Mouse (Mus musculus) limb, embryonic 12.5 days (tissue): ENCODE measurements at regions not wholly inside any gene's neighbourhood (a gene's known extent, or its start where the extent isn't known, plus 50 kb on each side); places are given as distances from the start of the nearest gene placed in this dataset.

ENCODE experiments used
- ATAC-seq: fragments of 200-750 bp; cut with Nextera tagmentation; 2 replicates; pipeline ENCODE4 v1.8.0; 2017; ENCODE audit warnings: low read depth, moderate TSS enrichment; ENCODE audit not compliant: insufficient number of reproducible peaks, insufficient read depth, low FRiP score, low TSS enrichment
- H3K27ac ChIP-seq: fragments of 300-500 bp; sonication (generic); 2 replicates; pipeline ENCODE4 v1.5.1; 2016; ENCODE audit warnings: mild to moderate bottlenecking, moderate library complexity
- H3K27me3 ChIP-seq: fragments of 300-500 bp; sonication (generic); 2 replicates; pipeline ENCODE4 v1.6.1; 2016; ENCODE audit warnings: mild to moderate bottlenecking, moderate library complexity
- H3K36me3 ChIP-seq: fragments of 300-500 bp; sonication (generic); 2 replicates; pipeline ENCODE4 v1.6.1; 2016; ENCODE audit warnings: mild to moderate bottlenecking, moderate library complexity
- H3K4me1 ChIP-seq: fragments of 300-500 bp; sonication (generic); replicated peaks from 2 replicates; pipeline ENCODE4 v1.6.1; 2016
- H3K4me2 ChIP-seq: fragments of 300-500 bp; sonication (generic); 2 replicates; pipeline ENCODE4 v1.6.1; 2016; ENCODE audit warnings: mild to moderate bottlenecking, moderate library complexity
- H3K4me3 ChIP-seq: fragments of 300-500 bp; sonication (generic); replicated peaks from 2 replicates; pipeline ENCODE4 v1.5.1; 2016; ENCODE audit warnings: mild to moderate bottlenecking
- H3K9ac ChIP-seq: fragments of 300-500 bp; sonication (generic); replicated peaks from 2 replicates; pipeline ENCODE4 v1.6.1; 2016; ENCODE audit warnings: mild to moderate bottlenecking, moderate library complexity
- H3K9me3 ChIP-seq: fragments of 300-500 bp; sonication (generic); 2 replicates; pipeline ENCODE4 v1.6.1; 2016; ENCODE audit warnings: mild to moderate bottlenecking, moderate library complexity
- WGBS: fragments of 180-500 bp; shearing (Covaris S2); methylation state at CpG from one replicate; pipeline ENCODE4 v1.1.7; 2016; 5-methylcytosine and 5-hydroxymethylcytosine counted together

DNA sequence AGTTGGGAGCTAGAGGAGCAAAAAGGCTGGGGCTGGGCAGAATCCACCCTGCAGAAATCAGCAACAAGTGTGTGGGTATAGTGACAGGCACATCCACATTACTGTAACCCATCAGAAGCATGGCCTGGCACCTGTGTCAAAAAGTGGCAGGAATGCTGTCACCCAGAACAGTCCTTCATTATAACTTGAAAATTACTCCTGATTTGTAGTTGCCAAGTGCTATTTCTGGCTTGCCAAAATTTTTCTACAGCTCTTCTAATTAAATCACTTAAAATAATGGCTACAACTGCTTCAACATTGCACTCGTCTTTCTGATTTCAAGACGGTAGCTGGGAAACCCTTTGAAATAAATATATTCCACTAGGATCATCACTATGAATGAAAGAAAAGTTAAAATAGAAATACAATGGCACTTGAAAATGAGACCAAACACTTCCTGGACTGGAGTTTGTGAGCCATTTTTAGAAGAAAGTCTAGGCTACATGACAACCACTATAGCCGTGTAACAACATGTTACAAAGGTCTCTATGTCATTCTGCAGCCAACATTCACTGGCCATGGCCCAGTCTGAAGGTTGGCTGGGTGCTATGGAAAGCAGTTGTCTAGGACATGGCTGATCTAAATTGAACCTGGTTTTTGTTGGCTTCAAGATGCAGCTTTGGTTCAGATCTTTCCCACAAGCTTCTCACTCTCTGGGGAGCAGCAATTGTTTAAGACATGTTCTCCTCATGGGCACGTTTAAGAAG, 190.6 kb upstream of the Tapt1 start:
- no peaks in the 10 kb centered on the region for H3K36me3 ChIP-seq
- 86% methylated on average over 4 of the region's 4 CpGs for WGBS
- H3K27me3 ChIP-seq: no peaks in the 10 kb centered on the region
- H3K4me3 ChIP-seq: no peak overlapping the region
- no peaks in the 10 kb centered on the region for H3K9me3 ChIP-seq
- ATAC-seq: no peak
- H3K4me2 ChIP-seq: no peak overlapping the region
- no peak overlapping the region for H3K9ac ChIP-seq
- no peaks in the 10 kb centered on the region for H3K4me1 ChIP-seq
- no peak overlapping the region for H3K27ac ChIP-seq

DNA sequence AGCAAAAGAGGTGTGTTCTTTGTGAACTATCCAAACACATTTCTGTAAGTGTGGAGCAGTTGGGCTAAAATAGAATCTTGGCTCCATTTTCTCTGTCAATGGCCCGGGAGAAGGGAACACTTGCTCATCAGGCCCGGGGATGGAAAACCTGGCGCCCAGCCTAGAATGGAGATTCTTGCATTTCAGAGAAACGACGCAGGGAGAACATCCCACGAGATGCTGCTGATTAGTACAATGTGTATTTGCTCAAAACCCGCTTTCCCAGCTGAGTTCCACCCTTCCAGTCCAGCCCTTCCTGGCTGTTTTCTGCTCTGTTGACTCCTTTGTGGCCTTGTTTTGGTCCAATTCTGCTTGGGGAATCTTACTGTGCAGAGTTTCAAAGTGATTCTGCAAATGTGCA, 188.0 kb upstream of the Tapt1 start:
- WGBS: 71% methylated on average over 7 of the region's 7 CpGs
- no peak overlapping the region for H3K27ac ChIP-seq
- no peaks in the 10 kb centered on the region for H3K4me1 ChIP-seq
- no peaks in the 10 kb centered on the region for H3K36me3 ChIP-seq
- H3K9ac ChIP-seq: no peak overlapping the region
- H3K9me3 ChIP-seq: no peaks in the 10 kb centered on the region
- H3K4me3 ChIP-seq: no peak overlapping the region
- ATAC-seq: no peak
- no peak overlapping the region for H3K4me2 ChIP-seq
- H3K27me3 ChIP-seq: no peaks in the 10 kb centered on the region

DNA sequence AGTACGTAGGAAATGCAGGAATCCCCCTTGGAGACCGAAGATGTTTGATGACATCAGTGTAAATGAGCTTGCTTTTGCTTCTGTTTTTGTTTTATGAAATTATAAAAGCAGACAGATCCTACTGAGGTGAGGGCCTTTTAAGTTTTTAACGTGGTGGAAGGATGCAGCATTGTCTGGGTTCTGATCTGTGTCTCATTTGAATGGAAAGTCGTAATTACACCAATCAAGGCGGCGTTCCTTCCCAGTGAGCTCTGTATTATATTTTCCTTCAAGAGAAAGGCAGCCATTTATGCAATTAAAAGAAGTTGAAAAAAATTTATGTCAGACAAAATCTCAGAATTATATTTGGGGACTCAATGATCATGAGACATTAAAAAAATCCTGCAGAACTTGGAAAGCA, 176.9 kb upstream of the Tapt1 start:
- H3K9me3 ChIP-seq: no peaks in the 10 kb centered on the region
- H3K27ac ChIP-seq: no peak overlapping the region
- H3K4me3 ChIP-seq: no peak overlapping the region
- no peaks in the 10 kb centered on the region for H3K36me3 ChIP-seq
- no peak overlapping the region for H3K9ac ChIP-seq
- 72% methylated on average over 6 of the region's 6 CpGs for WGBS
- H3K4me1 ChIP-seq: no peaks in the 10 kb centered on the region; the same call in 1 of the 2 replicates
- no peak for ATAC-seq
- no peaks in the 10 kb centered on the region for H3K27me3 ChIP-seq
- no peak overlapping the region for H3K4me2 ChIP-seq

DNA sequence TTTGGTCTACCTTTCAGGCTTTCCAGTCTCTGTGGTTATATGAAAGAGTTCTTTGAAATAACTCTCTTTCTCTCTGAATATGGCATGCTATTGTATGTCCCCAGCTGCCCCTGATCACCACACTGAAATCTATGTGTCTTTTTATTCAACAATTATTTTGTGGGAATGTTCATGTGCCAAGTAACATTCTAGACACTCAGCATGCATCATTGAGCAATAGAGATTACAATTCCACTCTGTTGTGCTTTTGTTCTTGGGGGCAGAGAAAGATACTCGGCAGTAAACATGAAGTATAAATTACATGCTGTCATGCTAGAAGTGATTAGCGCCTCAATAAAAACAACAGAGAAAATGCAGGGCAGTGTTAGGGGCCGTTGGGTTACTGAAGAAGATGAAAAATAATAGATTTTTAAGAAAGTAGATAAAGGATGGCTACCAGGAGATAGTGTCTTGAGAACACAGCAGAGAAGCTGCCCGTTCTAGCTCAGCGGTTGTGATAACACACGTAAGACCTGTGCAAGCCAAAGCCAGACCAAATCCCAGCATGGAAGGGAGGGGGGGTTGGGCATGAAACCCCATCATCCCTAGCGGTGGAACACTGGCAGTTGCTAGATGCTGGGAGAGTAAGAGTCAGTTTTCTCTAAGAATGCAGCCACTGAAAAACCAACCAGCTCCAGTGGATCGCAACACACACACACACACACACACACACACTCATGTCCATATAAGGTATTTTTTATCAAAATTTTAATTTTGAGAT, 174.3 kb upstream of the Tapt1 start:
- H3K27ac ChIP-seq: no peak overlapping the region
- no peak overlapping the region for H3K4me2 ChIP-seq
- H3K9me3 ChIP-seq: 0 out of 2 replicates have a peak, but pooled peaks cover 3% of the 10 kb centered on the region
- no peaks in the 10 kb centered on the region for H3K36me3 ChIP-seq
- H3K4me1 ChIP-seq: no peaks in the 10 kb centered on the region; the same call in 1 of the 2 replicates
- 79% methylated on average over 8 of the region's 8 CpGs for WGBS
- no peak for ATAC-seq
- H3K27me3 ChIP-seq: no peaks in the 10 kb centered on the region
- no peak overlapping the region for H3K9ac ChIP-seq
- H3K4me3 ChIP-seq: no peak overlapping the region

DNA sequence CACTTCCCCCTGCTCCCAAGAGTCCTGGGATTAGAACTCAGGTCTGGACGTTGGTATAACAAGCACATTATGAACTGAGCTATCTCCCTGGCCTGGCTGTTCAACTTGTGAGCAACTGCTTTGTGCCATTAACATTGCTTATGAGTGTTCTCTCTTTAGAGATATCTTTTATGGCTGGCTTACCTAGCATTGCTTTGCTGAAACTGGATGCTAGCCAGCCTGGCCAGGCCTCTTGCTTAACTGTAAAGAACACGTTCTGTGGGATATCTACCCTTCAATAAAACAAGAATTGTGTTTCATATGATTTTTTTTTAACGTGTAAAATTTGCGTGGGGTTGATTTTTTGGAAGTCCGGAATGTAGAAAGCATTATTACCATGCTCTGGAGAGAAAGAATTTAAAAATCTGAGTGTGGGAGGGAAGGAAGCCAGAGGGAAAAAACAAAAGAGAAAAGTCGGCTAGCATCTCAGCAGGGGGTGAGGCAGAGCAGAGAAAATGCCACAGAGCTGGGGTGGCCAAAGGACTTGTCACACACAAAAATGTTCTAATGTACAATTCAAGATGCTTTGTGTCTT, 160.9 kb upstream of the Tapt1 start:
- no peak overlapping the region for H3K27ac ChIP-seq
- no peak overlapping the region for H3K4me2 ChIP-seq
- WGBS: 47% methylated on average over 6 of the region's 6 CpGs
- H3K9me3 ChIP-seq: 0 out of 2 replicates have a peak, but pooled peaks cover under 1% of the 10 kb centered on the region
- no peaks in the 10 kb centered on the region for H3K36me3 ChIP-seq
- H3K9ac ChIP-seq: no peak overlapping the region
- no peaks in the 10 kb centered on the region for H3K27me3 ChIP-seq
- no peak for ATAC-seq
- H3K4me1 ChIP-seq: peaks cover 18% of the 10 kb centered on the region
- no peak overlapping the region for H3K4me3 ChIP-seq

DNA sequence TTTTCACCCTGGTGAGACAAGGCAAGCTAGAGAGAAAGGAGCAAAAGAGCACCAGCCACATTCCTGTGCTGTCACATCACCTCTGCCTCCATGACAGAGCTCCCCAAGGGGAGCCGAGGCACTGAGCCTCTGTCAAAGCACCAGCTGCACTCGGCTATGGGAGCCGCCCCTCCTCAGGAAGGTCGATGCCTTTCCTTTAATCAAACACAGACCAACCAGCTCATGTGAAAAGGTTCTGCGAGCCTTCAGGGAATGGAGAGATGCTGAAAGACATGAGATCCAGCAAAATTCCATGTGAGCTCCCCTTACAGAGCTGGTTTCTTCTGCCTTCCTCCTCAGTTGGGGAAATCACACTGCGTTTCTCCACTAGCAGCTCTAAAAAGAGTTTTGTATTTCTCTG, 159.8 kb upstream of the Tapt1 start:
- H3K9ac ChIP-seq: no peak overlapping the region
- H3K4me3 ChIP-seq: no peak overlapping the region
- peaks cover 18% of the 10 kb centered on the region for H3K4me1 ChIP-seq
- ATAC-seq: no peak
- H3K4me2 ChIP-seq: no peak overlapping the region
- no peaks in the 10 kb centered on the region for H3K36me3 ChIP-seq
- WGBS: 21% methylated on average over 6 of the region's 6 CpGs
- no peaks in the 10 kb centered on the region for H3K9me3 ChIP-seq
- H3K27me3 ChIP-seq: no peaks in the 10 kb centered on the region
- peak overlapping the region; percentile 53; the same call in 1 of the 2 replicates for H3K27ac ChIP-seq

DNA sequence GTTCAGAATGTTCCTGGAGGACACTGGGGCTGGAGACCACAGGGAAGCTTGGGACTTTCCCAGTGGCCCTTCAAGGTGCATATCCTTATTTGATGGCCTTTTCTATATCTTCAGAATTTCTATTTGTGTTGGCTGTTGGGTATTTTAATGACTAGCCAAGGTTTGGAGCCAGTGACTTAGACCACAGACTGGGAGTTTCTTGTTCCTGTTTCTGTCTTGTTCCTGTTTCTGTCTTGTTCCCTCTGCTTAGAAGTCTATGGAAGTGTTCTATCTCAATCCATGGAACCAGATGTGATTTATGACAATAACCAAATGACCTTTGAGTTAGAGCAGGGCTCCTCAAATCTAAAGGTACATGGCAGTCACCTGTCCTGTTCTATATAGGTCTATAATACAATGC, 156.6 kb upstream of the Tapt1 start:
- Histone ChIP-seq H3K27ac (no peak overlapping the region), H3K4me3 (no peak overlapping the region), H3K9ac (no peak overlapping the region), H3K4me2 (no peak overlapping the region), H3K9me3 (peaks cover 4% of the 10 kb centered on the region; the same call in 1 of the 2 replicates), H3K36me3 (no peaks in the 10 kb centered on the region), H3K27me3 (no peaks in the 10 kb centered on the region), H3K4me1 (peaks cover 18% of the 10 kb centered on the region)
- no peak for ATAC-seq

DNA sequence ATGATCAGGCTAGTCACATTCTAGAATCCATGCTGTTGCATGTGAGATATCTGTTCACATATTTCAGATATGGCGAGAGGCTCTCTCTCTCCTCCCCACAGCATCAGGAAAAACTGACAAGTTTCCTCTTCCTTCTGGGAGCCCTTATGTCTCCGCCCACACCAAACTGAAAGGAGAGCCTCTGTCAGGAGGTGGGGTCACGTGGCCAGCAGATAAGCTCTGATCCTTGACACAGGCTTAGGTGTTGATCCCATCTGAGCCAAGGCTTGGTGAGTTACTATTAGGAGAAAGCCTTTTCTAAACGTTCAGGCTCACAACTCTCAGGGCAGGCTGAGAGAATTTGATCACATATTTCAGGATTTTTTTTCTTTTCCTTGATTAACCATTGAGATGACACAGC, 143.6 kb upstream of the Tapt1 start:
- ATAC-seq: no peak
- Histone ChIP-seq H3K9ac (no peak overlapping the region), H3K4me1 (no peaks in the 10 kb centered on the region), H3K36me3 (no peaks in the 10 kb centered on the region), H3K9me3 (no peaks in the 10 kb centered on the region), H3K27ac (no peak overlapping the region), H3K27me3 (no peaks in the 10 kb centered on the region), H3K4me2 (no peak overlapping the region), H3K4me3 (no peak overlapping the region)
- WGBS: 31% methylated on average over 4 of the region's 4 CpGs

DNA sequence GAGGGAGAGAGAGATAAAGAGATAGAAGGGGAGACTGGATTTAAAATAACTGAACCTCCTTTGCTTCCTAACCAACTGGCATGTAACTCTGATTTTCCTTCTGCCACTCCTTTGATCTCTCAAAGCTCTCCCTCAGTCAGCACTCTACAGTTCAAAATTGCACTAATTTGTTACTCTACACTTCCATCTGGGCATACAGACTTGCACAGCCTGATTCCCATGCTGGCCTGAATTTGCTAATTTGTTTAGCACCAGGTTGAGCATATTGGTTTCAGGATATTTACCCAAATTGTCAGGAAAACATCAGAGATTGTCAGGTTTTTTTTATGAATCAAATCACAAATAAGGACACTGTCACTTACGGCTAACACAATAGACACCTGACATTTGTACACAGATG, 125.9 kb upstream of the Tapt1 start:
- Histone ChIP-seq H3K27me3 (no peaks in the 10 kb centered on the region), H3K27ac (no peak overlapping the region)
- WGBS: 90% methylated on average over 1 of the region's 1 CpGs

DNA sequence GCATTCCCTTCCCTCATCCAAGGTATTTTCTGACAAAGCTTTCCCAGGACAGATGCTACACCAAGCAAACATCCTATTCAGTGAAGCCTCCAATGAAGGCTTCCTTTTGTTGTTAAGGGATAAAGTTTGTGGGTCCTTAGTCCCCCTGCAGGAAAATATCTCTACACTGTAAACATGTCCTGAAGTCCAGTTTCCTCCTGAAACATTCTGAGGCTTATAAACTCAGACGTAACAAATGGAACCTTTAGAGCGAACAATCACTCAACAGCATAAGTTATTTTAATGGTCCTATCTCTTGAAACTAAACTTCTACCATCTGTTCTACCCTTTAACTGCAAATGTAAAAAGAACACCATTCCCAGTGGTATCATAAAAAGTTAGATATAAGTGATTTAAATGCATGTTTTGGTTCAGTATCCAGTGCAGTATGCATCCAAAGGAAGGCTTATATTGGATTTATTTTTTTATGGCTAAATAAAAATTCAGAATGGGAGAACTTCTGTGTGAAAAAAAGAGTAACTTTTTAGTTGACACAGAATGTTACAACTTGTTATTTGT, 115.1 kb upstream of the Tapt1 start:
- H3K4me3 ChIP-seq: no peak overlapping the region
- no peaks in the 10 kb centered on the region for H3K9me3 ChIP-seq
- no peaks in the 10 kb centered on the region for H3K36me3 ChIP-seq
- H3K27ac ChIP-seq: no peak overlapping the region
- 66% methylated on average over 2 of the region's 2 CpGs for WGBS
- H3K27me3 ChIP-seq: no peaks in the 10 kb centered on the region
- peaks cover 6% of the 10 kb centered on the region for H3K4me1 ChIP-seq
- no peak overlapping the region for H3K9ac ChIP-seq
- no peak overlapping the region for H3K4me2 ChIP-seq
- ATAC-seq: no peak

More for the DNA sequence above, 125.9 kb upstream of the Tapt1 start:
- no peaks in the 10 kb centered on the region for H3K9me3 ChIP-seq
- H3K4me1 ChIP-seq: no peaks in the 10 kb centered on the region
- no peak overlapping the region for H3K4me2 ChIP-seq
- ATAC-seq: no peak
- H3K9ac ChIP-seq: no peak overlapping the region
- no peak overlapping the region for H3K4me3 ChIP-seq
- H3K36me3 ChIP-seq: no peaks in the 10 kb centered on the region

DNA sequence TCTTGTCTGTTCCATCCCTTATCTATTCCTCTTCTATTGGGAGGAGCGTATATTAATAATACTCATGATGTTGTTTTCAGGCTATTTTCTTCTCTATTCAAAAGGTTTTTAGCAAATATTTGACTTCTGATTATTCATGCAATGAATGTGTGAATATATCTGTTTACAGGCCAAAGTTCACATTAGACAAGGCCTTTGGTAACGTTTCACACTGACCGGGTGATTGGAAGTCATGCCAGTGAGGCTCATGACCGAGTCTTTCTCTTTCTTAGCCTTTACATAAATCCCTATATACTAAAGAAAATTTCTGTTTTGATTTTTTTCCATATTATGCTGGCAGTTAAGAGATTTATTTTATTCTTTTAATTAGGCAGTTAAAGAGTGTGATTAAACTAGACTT, 112.2 kb upstream of the Tapt1 start:
- peaks cover 8% of the 10 kb centered on the region for H3K4me1 ChIP-seq
- H3K4me3 ChIP-seq: no peak overlapping the region
- no peak for ATAC-seq
- no peaks in the 10 kb centered on the region for H3K36me3 ChIP-seq
- no peak overlapping the region for H3K9ac ChIP-seq
- no peak overlapping the region for H3K4me2 ChIP-seq
- no peak overlapping the region for H3K27ac ChIP-seq
- WGBS: 89% methylated on average over 4 of the region's 4 CpGs
- no peaks in the 10 kb centered on the region for H3K27me3 ChIP-seq
- H3K9me3 ChIP-seq: no peaks in the 10 kb centered on the region
